Mouse (Mus musculus) cortical plate, adult 2 months (tissue): ENCODE measurements around the gene Nudt8.

Source experiments
- CTCF ChIP-seq: fragments of 200-500 bp; IDR thresholded peaks from 2 replicates; pipeline ENCODE4 v1.5.1; 2011; ENCODE audit warnings: mild to moderate bottlenecking, control low read depth, low read length; ENCODE audit not compliant: insufficient read depth; ENCODE audit errors: extremely low read depth
- POLR2A ChIP-seq: fragments of 200-500 bp; IDR thresholded peaks from 2 replicates; pipeline ENCODE4 v1.6.1; 2011; ENCODE audit warnings: mild to moderate bottlenecking, low read length, control low read depth; ENCODE audit not compliant: insufficient read depth; ENCODE audit errors: extremely low read depth

DNA sequence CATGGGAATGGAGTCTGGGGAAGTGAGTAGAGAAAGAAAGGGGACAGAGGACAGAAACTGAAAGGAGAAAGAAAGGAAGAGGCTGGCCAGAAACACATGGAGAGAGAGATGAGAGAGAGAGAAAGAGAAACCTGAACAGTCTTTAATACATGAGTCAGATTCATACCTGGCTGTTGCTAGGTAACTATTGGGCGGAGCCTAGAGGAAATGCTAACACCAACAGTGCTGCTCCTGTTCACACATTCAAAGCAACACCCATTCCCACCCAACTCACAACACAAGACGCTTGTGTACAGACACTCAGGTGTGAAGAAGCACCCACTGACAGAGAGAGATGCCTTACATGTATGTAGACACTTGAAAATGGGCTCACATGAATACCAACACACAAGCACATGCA lies 24.5 kb upstream of the Nudt8 start:
- no peak for TF ChIP-seq POLR2A
- no peak for TF ChIP-seq CTCF
